Mouse (Mus musculus) embryonic stem cell, embryonic (primary cell): ENCODE results near the gene Ddx56.
"Not testable (repeated sequence)": the region's sequence is repeated elsewhere in the genome, so short reads cannot be mapped to it uniquely, and the experiment has no call there.

Source experiments
- CTCF ChIA-PET, 4 experiments: fragments of 300-600 bp in 2 of 4; fragments of 350-600 bp in 2 of 4; sonication (Branson Sonifier 250); formaldehyde crosslinking; loops; one replicate each; lab custom pipeline; 2022; ENCODE audit warnings: inconsistent platforms in 2 of 4; lab: Charles Lee
- POLR2A ChIA-PET, 4 experiments: fragments of 300-600 bp in 2 of 4; fragments of 350-600 bp in 2 of 4; sonication (Branson Sonifier 250); formaldehyde crosslinking; loops; one replicate each; lab custom pipeline; 2022; ENCODE audit warnings: antibody characterized with exemption in 4 of 4, inconsistent platforms in 1 of 4; lab: Charles Lee

Ddx56 gene

GRCm38 (mm10) chr11:6282940-6283339 lies 15.4 kb upstream of the Ddx56 start:
- POLR2A ChIA-PET, result interaction anchor here in 1 of 4 experiments (0.9 kb wide), 1 partner anchor 87 kb away, joined by 3 read pairs; no protein-coding TSS in a partner anchor
- CTCF ChIA-PET, result interaction anchor here in 1 of 4 experiments (1.0 kb wide), 1 partner anchor 8 kb away, joined by 3 read pairs; the partner anchor contains the start of gene Tmed4

DNA sequence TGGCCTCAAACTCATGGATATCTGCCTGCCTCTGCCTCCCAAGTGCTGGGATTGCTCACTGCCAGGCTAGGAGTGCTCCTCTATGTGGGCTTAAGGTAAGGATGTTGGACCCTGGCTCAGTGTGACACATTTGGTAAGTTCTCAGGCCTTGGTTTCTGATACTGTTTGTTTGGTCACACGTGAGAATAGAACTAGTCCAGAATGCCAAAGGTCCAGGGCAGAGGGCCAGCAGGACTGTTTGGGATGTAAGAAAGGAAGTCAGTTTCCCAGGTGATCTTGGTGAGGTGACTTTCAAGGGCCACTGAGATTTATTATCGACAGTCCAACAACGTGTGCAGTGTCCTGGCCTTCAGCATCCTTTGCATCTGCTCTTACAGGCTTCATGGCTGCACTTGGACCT lies 8.9 kb upstream of the Ddx56 start:
- CTCF ChIA-PET, result no interaction called here
- POLR2A ChIA-PET, result interaction anchor here in 3 of 4 experiments (0.5 to 2.7 kb wide), 10 partner anchors 9 to 269 kb away, joined by 5 to 22 read pairs (median 13); partner anchors contain the start of genes Ddx56 (in 2 of the 3) and Ogdh (in 2 of the 3)

DNA sequence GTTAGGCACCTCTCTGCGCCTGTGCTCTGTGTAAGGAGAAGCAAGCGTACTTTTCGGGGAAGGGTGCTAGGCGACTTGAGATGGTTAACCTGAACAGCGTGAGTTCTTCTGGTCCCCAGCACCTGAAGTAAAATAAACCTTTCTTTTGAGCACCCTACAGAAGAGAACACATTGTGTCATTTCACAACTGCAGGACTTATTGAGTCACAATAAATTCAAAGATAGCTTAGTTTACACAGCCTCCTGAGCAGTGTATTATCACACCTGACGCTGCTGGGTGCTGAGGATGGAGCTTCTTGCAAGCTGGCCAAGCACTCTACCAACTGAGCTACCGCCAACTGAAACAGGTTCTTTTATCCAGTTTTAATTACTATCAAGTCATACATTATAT lies 7.5 kb upstream of the Ddx56 start:
- ChIA-PET POLR2A (interaction anchor here (0.6 to 2.7 kb wide), 52 partner anchors 8 to 487 kb away, joined by 3 to 22 read pairs (median 4); partner anchors contain the start of genes Ogdh (in 3 of the 4), Ddx56 (in 2 of the 4), H2afv (in 2 of the 4) and Dbnl (in 1 of the 4)), CTCF (interaction anchor here (0.6 to 2.1 kb wide), 35 partner anchors 8 to 443 kb away, joined by 3 to 24 read pairs (median 4); partner anchors contain the start of genes Ogdh (in 1 of the 4) and Ykt6 (in 1 of the 4))

GRCm38 (mm10) chr11:6274387-6275093 lies 7.0 kb upstream of the Ddx56 start, which contains the start of gene Tmed4:
Tmed4 (minus strand) TSS chr11:6274870.
- ChIA-PET POLR2A (interaction anchor here (0.6 to 2.7 kb wide), 50 partner anchors 7 to 486 kb away, joined by 3 to 22 read pairs (median 4); partner anchors contain the start of genes Ogdh (in 3 of the 4), H2afv (in 2 of the 4), Dbnl (in 1 of the 4) and Ddx56 (in 1 of the 4)), CTCF (interaction anchor here (0.6 to 2.1 kb wide), 38 partner anchors 8 to 442 kb away, joined by 3 to 24 read pairs (median 4); partner anchors contain the start of genes Ogdh (in 1 of the 4) and Ykt6 (in 1 of the 4))

- POLR2A ChIA-PET, result interaction anchor here (0.8 to 2.7 kb wide), 13 partner anchors 8 to 1174 kb away, joined by 3 to 22 read pairs (median 5); partner anchors contain the start of gene Ogdh (in 1 of the 4)
- CTCF ChIA-PET, result interaction anchor here in 1 of 4 experiments (1.3 kb wide), 1 partner anchor 12 kb away, joined by 4 read pairs; no protein-coding TSS in a partner anchor
Observed at GRCm38 (mm10) chr11:6273607-6274006, 6.0 kb upstream of the Ddx56 start.

GRCm38 (mm10) chr11:6266621-6267020 lies 951 bp downstream of the Ddx56 start:
- ChIA-PET POLR2A (interaction anchor here in 3 of 4 experiments (0.9 to 4.1 kb wide), 24 partner anchors 8 to 380 kb away, joined by 3 to 45 read pairs (median 6); partner anchors contain the start of genes Ogdh (in 2 of the 3), Tmed4 (in 2 of the 3), A730071L15Rik (in 1 of the 3) and Nudcd3 (in 1 of the 3)), CTCF (interaction anchor here in 2 of 4 experiments (0.6 to 1.3 kb wide), 2 partner anchors 8 to 1294 kb away, joined by 3 read pairs; partner anchors contain the start of gene Tmed4 (in 1 of the 2))

DNA sequence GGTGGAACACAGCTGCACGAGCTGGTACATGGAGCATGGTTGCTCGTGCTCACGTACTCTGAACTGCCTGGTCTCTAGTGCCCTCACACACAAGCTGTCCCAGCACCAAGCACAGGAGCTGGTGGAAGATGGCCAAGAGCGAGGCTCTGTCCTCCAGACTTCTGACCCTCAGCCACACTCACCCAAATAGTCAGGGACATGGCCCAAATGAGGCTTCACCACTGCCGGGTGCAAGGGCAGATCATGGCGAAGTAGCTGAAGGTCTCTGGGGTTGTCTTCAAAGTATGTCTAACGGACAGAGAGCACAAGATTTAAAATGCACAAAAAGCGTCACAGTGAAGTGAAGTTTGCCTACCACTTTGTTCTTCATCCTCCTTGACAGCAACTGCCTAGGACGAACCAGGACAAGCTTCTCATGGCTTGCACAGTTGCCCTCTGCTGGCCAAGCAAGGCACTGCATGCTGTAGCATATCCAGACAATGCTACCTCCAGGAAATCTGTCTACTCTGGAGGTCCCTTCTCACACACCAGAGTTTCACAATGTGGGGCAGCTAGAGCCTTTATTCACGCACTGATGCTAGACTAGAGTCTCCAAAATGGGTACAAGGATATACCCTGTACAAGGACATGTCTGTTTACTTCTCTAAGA lies 6.0 kb downstream of the Ddx56 start:
- ChIA-PET CTCF (interaction anchor here (0.6 to 2.3 kb wide), 51 partner anchors 11 to 462 kb away, joined by 3 to 24 read pairs (median 4); partner anchors contain the start of genes Tmed4 (in 3 of the 4), Ogdh (in 2 of the 4) and Ykt6 (in 1 of the 4)), POLR2A (interaction anchor here (0.6 to 3.4 kb wide), 33 partner anchors 8 to 500 kb away, joined by 3 to 18 read pairs (median 4); partner anchors contain the start of genes Tmed4 (in 4 of the 4), Ogdh (in 2 of the 4), A730071L15Rik (in 1 of the 4) and Nudcd3 (in 1 of the 4))

GRCm38 (mm10) chr11:6259413-6259812 lies 8.2 kb downstream of the Ddx56 start:
- POLR2A ChIA-PET, result interaction anchor here in 1 of 4 experiments (0.6 to 4.9 kb wide), 3 partner anchors 7 to 668 kb away, joined by 3 to 45 read pairs (median 8); partner anchors contain the start of gene Ddx56

DNA sequence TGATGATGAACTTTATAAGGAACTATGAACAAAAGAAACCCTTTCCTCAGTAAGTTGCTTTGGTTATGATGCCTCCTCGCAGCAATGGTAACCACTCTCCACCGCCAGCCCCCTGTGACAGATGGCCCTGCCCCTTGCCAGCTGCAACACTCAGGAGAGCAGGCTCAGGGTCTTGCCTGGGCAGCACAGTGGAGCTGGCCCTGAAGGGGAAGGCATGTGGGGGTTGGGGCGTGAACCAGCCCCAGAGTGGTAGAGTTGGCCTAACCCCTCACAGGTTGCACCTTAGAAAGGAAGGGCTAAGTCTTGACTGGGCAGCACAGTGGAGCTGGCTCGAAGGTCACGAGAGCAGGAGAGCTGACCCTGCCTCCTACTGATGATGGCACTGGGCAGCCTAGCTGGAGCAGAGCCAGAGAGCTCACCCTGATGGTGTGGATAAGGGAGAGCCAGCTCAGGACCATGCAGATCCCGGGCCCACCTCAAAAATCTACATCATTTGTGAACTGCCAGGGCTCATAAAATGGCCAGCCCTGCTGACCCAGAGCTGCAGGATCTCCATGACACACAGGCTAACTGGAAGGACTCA lies 11.0 kb downstream of the Ddx56 start:
- ChIA-PET POLR2A (interaction anchor here (0.5 to 4.9 kb wide), 19 partner anchors 10 to 314 kb away, joined by 3 to 45 read pairs (median 3); partner anchors contain the start of genes Ddx56 (in 3 of the 4) and Tmed4 (in 1 of the 4)), CTCF (interaction anchor here in 1 of 4 experiments (0.6 to 1.1 kb wide), 2 partner anchors 92 to 514 kb away, joined by 3 to 4 read pairs; no protein-coding TSS in a partner anchor)

More at GRCm38 (mm10) chr11:6259413-6259812, 8.2 kb downstream of the Ddx56 start:
- CTCF ChIA-PET, result interaction anchor here in 2 of 4 experiments (0.6 to 0.7 kb wide), 3 partner anchors 72 to 1177 kb away, joined by 4 to 7 read pairs (median 5); no protein-coding TSS in a partner anchor

GRCm38 (mm10) chr11:6254602-6255001 lies 13.0 kb downstream of the Ddx56 start:
- POLR2A ChIA-PET, result interaction anchor here (0.6 to 4.5 kb wide), 9 partner anchors 10 to 264 kb away, joined by 3 to 22 read pairs (median 4); partner anchors contain the start of genes Ddx56 (in 3 of the 4) and Tmed4 (in 1 of the 4)
- CTCF ChIA-PET, result not testable (repeated sequence)

DNA sequence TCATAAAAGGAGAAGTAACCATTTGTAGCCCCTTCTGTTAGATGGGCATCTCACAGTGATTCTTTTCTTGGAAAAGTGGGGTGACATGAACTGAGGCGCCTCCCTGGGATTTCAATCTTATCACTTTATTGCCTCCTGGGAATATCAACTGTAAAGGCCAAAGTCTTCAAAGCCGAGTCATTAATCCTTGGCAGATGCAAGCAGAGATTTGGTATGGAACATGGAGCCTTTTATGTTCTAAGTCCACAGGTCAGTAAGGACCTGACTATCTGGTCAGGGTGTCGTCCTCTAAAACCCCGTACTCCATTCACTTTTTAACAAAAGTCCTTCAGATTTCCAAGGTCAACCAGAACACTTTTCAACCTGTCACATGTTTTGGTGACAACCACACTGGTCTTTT lies 14.7 kb downstream of the Ddx56 start:
- POLR2A ChIA-PET, result interaction anchor here in 1 of 4 experiments (0.9 to 2.4 kb wide), 2 partner anchors 9 to 12 kb away, joined by 5 read pairs; no protein-coding TSS in a partner anchor
- CTCF ChIA-PET, result no interaction called here

DNA sequence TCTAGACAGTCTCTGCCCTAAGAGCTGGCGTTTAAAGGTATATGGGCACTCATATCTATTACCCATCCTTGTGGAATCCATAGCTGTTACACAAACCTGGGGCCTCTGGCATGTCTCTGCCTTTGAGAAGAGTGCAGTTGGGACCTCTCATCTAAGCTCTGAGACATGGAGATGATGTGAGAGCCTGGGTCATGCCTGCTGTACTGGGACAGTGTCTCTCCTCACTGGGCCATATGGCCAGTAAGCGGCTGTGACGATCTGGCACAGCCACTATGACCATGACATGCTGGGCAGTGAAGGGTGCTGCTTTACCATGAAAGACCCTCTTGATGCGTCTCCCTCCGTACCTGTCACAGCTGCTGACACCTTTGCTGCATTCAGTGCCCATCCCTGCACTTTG lies 15.3 kb downstream of the Ddx56 start:
- ChIA-PET POLR2A (interaction anchor here in 1 of 4 experiments (0.9 to 2.9 kb wide), 3 partner anchors 10 to 23 kb away, joined by 5 to 8 read pairs (median 5); partner anchors contain the start of gene Tmed4), CTCF (no interaction called here)

GRCm38 (mm10) chr11:6244707-6245106 lies 22.9 kb downstream of the Ddx56 start:
- POLR2A ChIA-PET, result interaction anchor here in 2 of 4 experiments (1.5 kb wide), 2 partner anchors 10 to 23 kb away, joined by 4 to 6 read pairs; partner anchors contain the start of gene Ddx56 (in 1 of the 2)
- CTCF ChIA-PET, result interaction anchor here in 3 of 4 experiments (1.2 to 1.5 kb wide), 3 partner anchors 17 to 30 kb away, joined by 3 to 5 read pairs (median 3); partner anchors contain the start of gene Tmed4 (in 1 of the 3)

GRCm38 (mm10) chr11:6233025-6233424 lies 34.5 kb downstream of the Ddx56 start:
- ChIA-PET CTCF (interaction anchor here in 2 of 4 experiments (0.9 to 1.1 kb wide), 2 partner anchors 9 to 29 kb away, joined by 3 to 4 read pairs; no protein-coding TSS in a partner anchor), POLR2A (interaction anchor here in 3 of 4 experiments (0.6 to 1.4 kb wide), 3 partner anchors 10 to 42 kb away, joined by 3 read pairs; partner anchors contain the start of gene Tmed4 (in 1 of the 3))

DNA sequence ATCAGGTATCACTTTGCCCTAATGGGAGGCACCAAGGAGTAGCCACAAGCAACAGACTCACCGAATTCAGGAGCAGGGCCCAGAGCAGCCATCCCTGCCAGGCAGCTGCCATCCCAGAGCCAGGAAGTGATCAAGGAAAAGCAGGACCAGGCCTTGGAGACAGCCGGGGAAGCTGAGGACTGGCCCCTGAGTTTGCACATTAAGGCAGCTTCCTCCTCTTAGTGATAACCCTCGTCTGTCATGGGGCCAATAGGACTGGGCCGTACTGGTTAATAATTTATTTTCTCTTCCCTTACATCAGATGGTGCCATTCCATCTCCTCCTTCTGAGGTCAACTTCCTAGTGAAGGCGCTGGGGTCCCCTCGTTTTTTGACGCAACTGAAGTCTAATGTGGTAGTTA lies 37.6 kb downstream of the Ddx56 start, which contains the start of gene Npc1l1:
TSS of gene Npc1l1 (minus strand) at position 132 of the 400 bp plus-strand sequence.
- ChIA-PET CTCF (interaction anchor here in 1 of 4 experiments (0.5 kb wide), 1 partner anchor 13 kb away, joined by 3 read pairs; no protein-coding TSS in a partner anchor), POLR2A (no interaction called here)
